Mouse (Mus musculus) spleen, adult 2 months (tissue): Measurements from ENCODE around the gene Nat8f1. TPM values are rescaled to one million over a fixed set of nuclear protein-coding genes. Genes with fewer than 3 reads are reported as not detected.
"Not testable (repeated sequence)": the region's sequence is repeated elsewhere in the genome, so short reads cannot be mapped to it uniquely, and the experiment has no call there.

Experiments used
- DNase-seq, 2 experiments: peaks; one replicate each; pipeline versions ENCODE4 v3.0.0 to v3.0.0-alpha.2; 2012 to 2021; ENCODE audit warnings: low spot score in 2 of 2, low read depth in 1 of 2
- H3K27ac ChIP-seq: fragments of 200-500 bp; 2 replicates; pipeline ENCODE4 v1.5.1; 2012; ENCODE audit warnings: low read length, inconsistent platforms; ENCODE audit not compliant: insufficient read depth
- H3K27me3 ChIP-seq: fragments of 200-500 bp; 2 replicates; pipeline ENCODE4 v1.6.1; 2012; ENCODE audit warnings: mild to moderate bottlenecking, moderate library complexity, low read length, inconsistent platforms; ENCODE audit not compliant: control insufficient read depth, insufficient read depth
- H3K36me3 ChIP-seq: fragments of 200-500 bp; 2 replicates; pipeline ENCODE4 v1.6.1; 2012; ENCODE audit warnings: mild to moderate bottlenecking, low read length, inconsistent platforms; ENCODE audit not compliant: control insufficient read depth, insufficient read depth
- H3K4me1 ChIP-seq: fragments of 200-500 bp; 2 replicates; pipeline ENCODE4 v1.6.1; 2011; ENCODE audit warnings: inconsistent platforms; ENCODE audit not compliant: control insufficient read depth, insufficient read depth, insufficient read length
- H3K4me3 ChIP-seq: fragments of 200-500 bp; 2 replicates; pipeline ENCODE4 v1.5.1; 2011; ENCODE audit warnings: mild to moderate bottlenecking, inconsistent platforms; ENCODE audit not compliant: insufficient read depth, insufficient read length; ENCODE audit errors: extremely low read depth
- CTCF ChIP-seq: fragments of 200-500 bp; IDR thresholded peaks from 2 replicates; pipeline ENCODE4 v1.5.1; 2011; ENCODE audit warnings: mild to moderate bottlenecking, inconsistent platforms; ENCODE audit not compliant: insufficient read depth, insufficient read length, insufficient replicate concordance; ENCODE audit errors: extremely low read depth
- POLR2A ChIP-seq: fragments of 200-500 bp; IDR thresholded peaks from 2 replicates; pipeline ENCODE4 v1.6.1; 2011; ENCODE audit warnings: low read depth, low read length, inconsistent platforms
- WGBS: fragments of 180-500 bp; shearing (Covaris S2); methylation state at CpG from one replicate; pipeline ENCODE4 v1.1.7; 2018; 5-methylcytosine and 5-hydroxymethylcytosine counted together
- polyA plus RNA-seq: library from polyadenylated mRNA; depleted of rRNA; stranded (reverse); fragments of >200 nt; gene quantifications from 2 replicates; pipeline ENCODE4 v1.2.3, GENCODE M21; 2012

The Nat8f1 gene
- polyA plus RNA-seq, 1 experiment: 8.6 TPM

DNA sequence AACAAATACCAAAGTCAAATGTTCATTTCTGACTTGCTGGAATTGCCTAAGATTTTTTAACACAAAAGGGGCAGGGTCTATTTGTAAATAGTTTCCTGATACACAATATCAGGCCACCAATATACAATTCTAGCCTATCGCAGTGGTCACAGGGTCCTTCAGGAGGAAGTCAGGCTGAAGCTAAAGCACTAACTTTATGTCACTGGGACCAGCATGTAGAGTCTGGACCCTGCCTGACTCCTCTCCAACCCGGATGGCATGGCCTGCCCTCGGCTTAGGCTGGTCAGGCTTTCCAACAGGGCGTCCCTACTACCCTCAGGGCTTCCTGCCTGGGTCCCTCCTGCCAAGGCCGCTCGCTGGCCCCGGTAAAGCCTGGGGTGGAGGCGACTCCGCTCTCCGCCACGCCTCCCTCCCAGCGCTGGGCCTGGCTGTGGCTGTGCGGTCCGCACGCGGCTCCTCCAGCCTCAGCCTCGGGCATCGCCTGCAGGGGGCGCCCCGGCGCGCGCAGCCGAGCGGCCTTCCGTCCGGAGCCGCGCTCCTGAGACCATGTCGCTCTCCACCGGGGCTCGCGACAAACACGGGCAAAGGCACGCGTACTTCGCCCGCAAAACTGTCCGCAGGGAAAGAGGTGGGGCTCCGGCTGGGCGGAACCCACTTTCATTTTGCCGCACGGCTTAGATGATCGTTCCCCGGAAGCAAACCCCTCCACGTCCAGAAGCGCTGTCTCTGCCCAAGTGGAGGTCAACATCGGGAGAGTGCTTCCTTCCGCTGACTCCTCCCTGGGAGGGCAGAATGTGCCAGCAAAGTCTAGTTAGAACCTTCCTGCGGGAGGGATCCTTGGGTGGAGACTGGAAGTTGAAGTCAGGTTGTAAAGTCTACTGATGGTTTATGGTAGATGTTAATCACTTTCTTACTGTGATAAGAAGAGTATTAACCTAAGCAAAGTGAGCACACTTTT lies 21.3 kb upstream of the Nat8f1 start:
- H3K27ac ChIP-seq: peak overlapping the region; percentile 56
- WGBS: under 1% methylated on average over 50 of the region's 50 CpGs
- peak overlapping the region; percentile 65 for H3K4me3 ChIP-seq
- H3K4me1 ChIP-seq, H3K36me3 ChIP-seq, H3K27me3 ChIP-seq: not testable (repeated sequence)
- TF ChIP-seq CTCF: peak; percentile 43; the same call in 1 of the 2 replicates
- peak in 1 of 2 experiments; percentile 76 for DNase-seq

DNA sequence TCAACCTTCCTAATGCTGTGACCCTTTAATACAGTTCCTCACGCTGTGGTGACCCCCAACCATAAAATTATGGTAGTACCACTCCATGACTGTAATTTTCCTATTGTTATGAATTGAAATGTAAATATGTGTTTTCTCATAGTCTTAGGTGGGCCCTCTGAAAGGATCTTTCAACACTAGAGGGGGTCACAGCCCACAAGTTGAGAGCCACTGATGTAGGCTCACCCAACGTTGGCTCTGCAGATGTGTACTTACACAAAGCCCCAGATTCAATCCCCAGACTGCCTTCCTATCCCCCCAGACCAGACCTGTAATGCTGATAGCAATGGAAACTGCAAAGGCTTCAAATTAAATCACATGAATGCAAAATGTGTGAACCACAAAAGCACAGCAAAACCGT lies 20.2 kb upstream of the Nat8f1 start:
- TF ChIP-seq POLR2A (no peak), CTCF (peak; percentile 11; the same call in 1 of the 2 replicates)
- DNase-seq: no peak
- Histone ChIP-seq H3K4me1 (no peaks in the 10 kb centered on the region), H3K36me3 (no peaks in the 10 kb centered on the region), H3K4me3 (no peak overlapping the region), H3K27ac (no peak overlapping the region), H3K27me3 (no peaks in the 10 kb centered on the region)
- WGBS: 68% methylated on average over 3 of the region's 3 CpGs

DNA sequence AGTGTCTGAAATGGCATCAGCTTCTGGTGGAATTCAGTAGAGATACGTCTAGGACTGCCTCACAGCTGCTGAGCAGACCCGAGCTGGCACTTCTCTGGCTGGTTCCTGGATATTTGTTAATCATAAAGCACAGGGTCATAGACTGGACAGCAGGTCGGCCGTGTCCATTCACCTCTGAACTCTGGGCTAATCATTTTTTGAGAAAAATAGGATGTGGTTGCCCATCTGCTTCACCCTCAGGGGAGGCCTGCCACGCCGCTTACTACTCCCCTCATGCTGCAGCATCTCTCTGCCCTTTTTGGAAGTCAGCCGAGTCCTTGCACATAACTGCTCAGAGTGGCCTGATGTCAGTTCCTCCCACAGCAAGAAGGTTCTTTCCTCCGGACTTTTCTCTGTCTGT lies 18.6 kb upstream of the Nat8f1 start:
- no peak overlapping the region for H3K27ac ChIP-seq
- no peak for DNase-seq

DNA sequence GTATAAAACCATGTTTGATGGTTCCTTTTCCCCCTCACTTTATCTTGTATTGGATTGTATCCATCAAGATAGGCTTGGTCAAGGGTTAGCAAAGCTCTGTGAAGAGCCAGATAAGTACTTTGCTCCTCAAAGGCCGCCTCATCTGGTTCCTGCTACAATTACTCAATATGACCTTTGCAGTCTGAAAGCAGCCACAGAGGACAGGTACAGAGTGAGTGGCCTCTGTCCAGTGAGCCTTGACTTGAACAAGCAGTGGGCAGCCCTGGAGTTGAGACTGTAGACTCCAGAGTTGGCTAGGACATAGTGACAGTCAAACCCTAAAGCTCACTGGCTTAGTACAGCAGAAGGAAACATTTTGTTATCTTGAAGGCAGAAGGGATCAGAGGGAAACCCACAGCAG lies 13.8 kb upstream of the Nat8f1 start:
- H3K27me3 ChIP-seq: no peaks in the 10 kb centered on the region
- H3K27ac ChIP-seq: no peak overlapping the region
- peaks cover 35% of the 10 kb centered on the region for H3K36me3 ChIP-seq
- TF ChIP-seq CTCF: no peak
- TF ChIP-seq POLR2A: no peak
- WGBS: 81% methylated on average over 1 of the region's 1 CpGs
- no peak overlapping the region for H3K4me3 ChIP-seq
- H3K4me1 ChIP-seq: no peaks in the 10 kb centered on the region
- no peak for DNase-seq

More for the DNA sequence above, 18.6 kb upstream of the Nat8f1 start:
- Histone ChIP-seq H3K4me3 (no peak overlapping the region), H3K4me1 (no peaks in the 10 kb centered on the region), H3K36me3 (peaks cover 7% of the 10 kb centered on the region), H3K27me3 (no peaks in the 10 kb centered on the region)
- WGBS: 86% methylated on average over 8 of the region's 8 CpGs
- TF ChIP-seq POLR2A (no peak), CTCF (no peak)

DNA sequence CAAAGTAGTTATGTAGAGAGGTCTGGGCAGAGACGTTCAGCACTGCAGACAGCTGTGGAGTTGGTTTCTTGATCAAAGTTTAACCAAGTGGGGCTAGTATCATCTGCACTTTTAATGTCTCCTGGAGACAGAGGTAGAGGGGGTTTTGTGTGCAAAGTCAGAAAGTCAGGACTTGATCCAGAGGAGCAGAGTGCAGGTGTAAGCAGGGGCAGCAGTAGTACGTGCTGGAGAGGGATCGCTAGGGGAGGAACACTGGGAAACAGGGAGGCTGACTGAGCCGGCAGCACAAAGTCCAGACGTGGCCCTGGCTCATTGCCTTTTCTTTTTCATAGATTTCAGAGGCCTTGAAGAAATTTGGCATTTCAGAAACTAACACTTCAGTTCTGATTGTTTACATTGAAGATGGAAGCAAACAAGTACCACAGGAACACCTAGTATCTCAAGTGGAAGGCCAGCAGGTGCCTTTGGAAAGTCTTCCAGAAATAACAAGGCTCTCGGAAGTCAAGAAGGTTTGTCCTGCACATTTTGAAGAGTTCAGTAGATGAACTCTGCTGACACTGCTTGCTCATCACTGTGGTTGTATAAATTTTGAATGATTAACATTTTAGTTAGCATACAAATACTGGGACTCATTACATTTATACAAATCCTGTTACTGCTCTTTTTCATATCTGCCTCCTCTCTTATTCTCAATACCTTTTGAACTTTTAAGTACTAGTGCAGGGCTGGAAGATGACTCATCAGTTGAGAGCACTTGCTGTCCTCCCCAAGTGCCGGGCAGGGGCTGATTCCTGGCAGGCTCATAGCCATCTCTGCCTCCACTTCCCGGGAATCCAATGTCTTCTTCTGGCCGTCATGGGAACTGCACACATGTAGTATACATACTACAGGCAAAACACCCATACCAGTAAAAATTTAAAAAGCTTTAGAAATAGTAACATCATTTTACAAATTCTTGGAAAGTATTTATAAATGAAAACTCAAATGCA lies 12.3 kb upstream of the Nat8f1 start:
- Histone ChIP-seq H3K27me3 (no peaks in the 10 kb centered on the region), H3K36me3 (peaks cover 35% of the 10 kb centered on the region), H3K27ac (no peak overlapping the region), H3K4me1 (no peaks in the 10 kb centered on the region), H3K4me3 (no peak overlapping the region)
- no peak for DNase-seq
- TF ChIP-seq POLR2A (no peak), CTCF (no peak)
- 95% methylated on average over 9 of the region's 9 CpGs for WGBS

DNA sequence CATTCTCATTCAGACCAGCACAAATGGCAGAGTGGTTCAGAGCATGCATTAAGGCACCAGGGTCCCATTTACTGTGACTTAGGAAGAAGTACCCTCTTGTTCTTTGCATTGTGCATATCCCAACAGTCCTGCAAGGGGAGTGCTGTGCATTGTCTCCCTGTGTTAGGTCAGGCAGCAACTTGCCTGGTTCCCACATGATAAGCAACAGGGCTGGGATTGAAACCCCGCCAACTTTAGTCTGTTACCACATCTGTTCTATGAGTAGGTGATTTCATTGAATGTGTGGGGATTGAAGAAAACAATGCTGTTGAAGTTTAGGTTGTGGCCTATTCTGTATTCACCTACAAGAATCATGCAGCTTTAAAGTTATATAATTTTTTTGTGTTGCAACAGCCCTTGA lies 11.2 kb upstream of the Nat8f1 start:
- H3K4me1 ChIP-seq: no peaks in the 10 kb centered on the region
- no peak overlapping the region for H3K4me3 ChIP-seq
- DNase-seq: no peak
- TF ChIP-seq POLR2A (no peak), CTCF (no peak)
- 81% methylated on average over 1 of the region's 1 CpGs for WGBS
- peaks cover 35% of the 10 kb centered on the region for H3K36me3 ChIP-seq
- no peak overlapping the region for H3K27ac ChIP-seq
- H3K27me3 ChIP-seq: no peaks in the 10 kb centered on the region

DNA sequence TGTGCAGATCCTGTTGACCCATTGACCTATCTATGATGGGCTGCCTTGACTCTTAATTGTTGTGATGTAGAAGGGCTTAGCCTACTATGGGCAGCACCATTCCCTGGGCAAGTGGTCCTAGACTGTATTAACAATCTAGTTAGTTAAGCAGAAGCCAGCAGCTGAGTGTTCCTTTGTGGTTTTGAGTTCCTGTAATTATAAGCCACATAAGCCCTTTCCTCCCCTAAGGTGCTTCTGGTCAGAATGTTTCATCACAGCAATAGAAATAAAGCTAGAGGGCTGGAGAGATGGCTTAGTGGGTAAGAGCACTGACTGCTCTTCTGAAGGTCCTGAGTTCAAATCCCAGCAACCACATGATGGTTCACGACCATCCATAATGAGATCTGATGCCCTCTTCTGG lies 8.2 kb upstream of the Nat8f1 start:
- TF ChIP-seq CTCF (no peak), POLR2A (no peak)
- Histone ChIP-seq H3K4me3 (no peak overlapping the region), H3K27me3 (no peaks in the 10 kb centered on the region), H3K27ac (no peak overlapping the region), H3K4me1 (no peaks in the 10 kb centered on the region), H3K36me3 (peaks cover 28% of the 10 kb centered on the region)
- WGBS: 82% methylated on average over 1 of the region's 1 CpGs
- no peak for DNase-seq
